Mouse (Mus musculus) right cerebral cortex, postnatal 10 days (tissue): ENCODE measurements around the gene Rb1.
A peak's percentile ranks its signal among the peaks of the same experiment; 100 is the strongest.

Experiments used
- DNase-seq, 2 experiments: peaks; one replicate each; pipeline ENCODE4 v3.0.0; 2021; ENCODE audit warnings: low spot score in 2 of 2

The Rb1 gene

GRCm38 (mm10) chr14:73325456-73326381, at the start of gene Rb1:
Gene Rb1, minus strand, starts transcription at chr14:73325822.
- DNase-seq = peak; percentile 86 to 88

DNA sequence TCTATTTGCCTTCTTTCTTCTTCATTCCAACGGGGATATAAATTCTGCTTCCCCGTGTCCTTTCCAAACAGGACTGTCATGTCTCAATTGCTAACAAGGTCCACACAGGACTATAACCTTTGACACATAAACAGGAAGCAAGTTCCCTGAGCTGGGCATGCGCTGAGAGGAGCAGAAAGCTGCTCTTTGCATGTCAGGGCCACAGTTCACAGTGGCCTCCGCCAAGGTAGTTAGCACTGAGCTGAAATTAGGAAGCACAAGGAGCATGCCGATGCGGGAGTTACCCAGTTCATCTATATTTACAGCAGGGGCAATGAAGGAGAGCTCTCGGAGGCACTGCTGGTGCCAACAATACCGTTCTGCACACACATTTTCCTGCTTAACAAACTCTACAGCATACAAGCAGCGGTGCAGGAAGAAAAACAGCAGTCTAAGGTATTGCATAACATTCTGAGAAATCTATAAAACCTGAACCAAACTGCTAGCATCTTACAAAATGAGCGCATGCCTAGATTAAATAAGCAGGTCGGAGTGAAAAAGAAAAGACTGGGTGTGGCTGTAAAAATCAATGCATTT, 48.8 kb upstream of the Rb1 start:
- no peak for DNase-seq

DNA sequence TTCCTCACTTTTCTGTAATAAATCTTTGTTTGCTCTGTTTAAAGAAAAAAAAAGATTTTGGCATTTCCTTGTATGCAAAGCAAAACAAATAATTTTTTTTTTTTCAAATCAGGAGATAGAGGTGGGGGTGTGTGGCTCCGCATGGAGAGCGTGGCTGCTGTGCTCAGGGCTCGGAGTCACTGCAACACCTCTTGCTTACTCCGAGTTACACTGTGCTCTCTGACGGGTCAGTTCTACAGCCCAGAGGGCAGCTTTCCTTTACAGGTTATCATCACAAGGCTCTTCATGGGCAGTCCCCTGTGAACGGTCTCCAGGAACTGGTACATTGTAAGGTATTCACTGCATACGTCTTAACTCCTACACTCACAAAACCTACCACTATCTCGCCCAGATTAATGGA, 48.0 kb upstream of the Rb1 start:
- no peak for DNase-seq

- no peak for DNase-seq
Measured at GRCm38 (mm10) chr14:73372990-73373389, 47.4 kb upstream of the Rb1 start.

DNA sequence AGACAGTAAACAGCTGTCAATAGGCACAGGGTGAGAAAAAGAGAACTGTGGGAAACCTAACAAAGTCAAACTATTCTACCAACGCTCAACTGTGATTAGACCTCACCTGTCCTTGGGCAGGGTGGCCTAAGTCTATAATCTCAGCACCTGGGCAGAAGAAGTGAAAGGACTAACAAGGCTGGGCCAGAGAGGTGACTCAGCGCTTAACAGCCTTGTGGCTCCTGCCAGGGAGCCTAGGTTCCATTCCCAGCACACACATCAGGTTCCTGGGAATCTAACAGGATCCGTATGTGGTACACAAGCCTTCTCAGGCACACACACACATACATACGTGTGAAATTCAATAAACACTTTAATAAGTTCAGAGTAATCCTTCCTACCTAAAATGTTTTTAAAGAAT, 46.0 kb upstream of the Rb1 start:
- DNase-seq = no peak

DNA sequence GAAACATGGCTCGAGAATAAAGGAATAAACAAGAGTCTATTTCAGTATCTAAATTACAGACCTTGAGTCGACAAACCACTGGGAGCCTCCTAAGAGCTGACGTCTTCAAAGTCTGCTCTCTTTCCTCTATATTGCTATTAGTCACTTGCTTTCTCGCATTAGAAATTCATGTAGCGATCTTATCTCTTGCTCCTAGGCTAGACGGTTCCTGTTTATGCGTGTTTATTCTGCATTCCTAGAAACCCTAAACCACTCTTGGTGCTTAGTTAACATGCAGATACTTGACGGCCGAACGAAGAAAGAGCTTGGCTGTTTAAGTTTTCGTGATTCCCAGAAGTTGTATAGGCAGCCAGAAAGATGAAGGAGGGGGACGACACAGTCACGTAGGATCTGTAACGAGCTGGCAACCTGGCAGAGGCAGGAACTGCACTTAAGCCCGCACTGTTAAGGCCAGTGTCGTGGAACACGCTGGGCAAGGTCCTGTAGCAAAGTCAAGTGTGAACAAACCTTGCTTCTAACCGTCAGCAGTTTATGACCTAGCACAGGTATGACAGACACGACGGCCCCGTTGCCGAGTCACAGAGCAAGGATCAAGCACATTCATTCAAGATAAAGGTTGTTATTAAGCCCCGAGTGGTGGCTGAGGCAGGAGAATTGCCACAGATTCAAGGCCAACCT, 45.2 kb upstream of the Rb1 start:
- no peak for DNase-seq

GRCm38 (mm10) chr14:73370078-73370670, 44.6 kb upstream of the Rb1 start:
- no peak for DNase-seq

DNA sequence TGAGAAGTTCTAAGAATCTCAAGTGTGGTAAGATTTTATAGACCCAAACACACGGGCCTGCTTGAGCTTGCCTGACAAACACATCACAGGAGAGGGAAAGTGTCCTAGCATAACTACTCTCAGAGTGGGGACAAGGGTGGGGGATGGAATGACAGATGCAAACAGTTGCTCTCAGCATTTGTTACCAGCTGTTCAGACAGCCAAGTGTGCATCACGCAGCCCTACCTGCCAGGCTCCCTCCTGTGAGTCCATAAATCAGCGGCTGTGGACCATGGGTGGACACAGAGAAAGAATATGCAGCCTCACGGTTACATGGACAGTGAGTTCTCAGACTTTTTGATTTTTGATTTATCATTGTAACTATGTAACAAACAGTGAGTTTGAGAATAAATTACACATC, 44.0 kb upstream of the Rb1 start:
- DNase-seq = no peak

- no peak for DNase-seq
Measured at GRCm38 (mm10) chr14:73368966-73369365, 43.3 kb upstream of the Rb1 start.

DNA sequence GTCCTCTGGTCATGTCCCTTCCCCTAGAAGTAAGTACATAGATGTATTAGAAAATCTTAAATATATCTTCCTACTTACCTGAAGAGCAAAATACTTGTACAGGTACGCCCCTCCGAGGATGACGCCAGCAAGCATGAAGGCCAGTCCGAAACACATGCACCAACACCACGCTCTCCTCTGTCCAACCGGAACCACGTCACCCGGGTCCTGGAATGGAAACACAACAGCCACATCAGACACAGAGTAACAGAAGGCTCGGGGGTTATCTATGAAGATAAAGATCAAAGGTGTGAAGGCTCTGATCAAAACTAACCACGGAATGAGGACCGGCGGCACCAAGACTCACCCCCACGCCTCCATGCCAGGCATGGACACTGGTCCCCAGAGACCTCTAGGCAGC, 42.6 kb upstream of the Rb1 start:
- DNase-seq = no peak

GRCm38 (mm10) chr14:73366278-73366677, 40.7 kb upstream of the Rb1 start:
- no peak for DNase-seq

DNA sequence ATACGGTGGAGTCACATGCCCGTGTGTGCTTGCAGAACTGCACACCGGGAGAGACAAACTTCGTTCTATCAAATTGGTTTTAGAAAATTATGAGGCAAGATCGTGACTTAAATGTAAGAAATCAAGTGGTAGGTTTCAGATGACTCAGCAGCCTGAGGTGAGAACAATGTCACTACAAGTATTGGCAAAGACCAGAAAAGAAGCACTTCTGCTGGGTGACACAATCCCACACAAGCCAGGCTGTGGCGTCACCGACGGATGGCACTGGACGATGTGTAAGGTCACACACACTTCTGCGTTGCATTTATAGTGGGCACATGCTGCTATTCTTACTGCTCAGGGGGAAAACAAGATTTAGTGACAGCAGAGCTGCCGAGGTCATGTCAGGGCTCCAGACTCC, 38.2 kb upstream of the Rb1 start:
- DNase-seq = no peak

DNA sequence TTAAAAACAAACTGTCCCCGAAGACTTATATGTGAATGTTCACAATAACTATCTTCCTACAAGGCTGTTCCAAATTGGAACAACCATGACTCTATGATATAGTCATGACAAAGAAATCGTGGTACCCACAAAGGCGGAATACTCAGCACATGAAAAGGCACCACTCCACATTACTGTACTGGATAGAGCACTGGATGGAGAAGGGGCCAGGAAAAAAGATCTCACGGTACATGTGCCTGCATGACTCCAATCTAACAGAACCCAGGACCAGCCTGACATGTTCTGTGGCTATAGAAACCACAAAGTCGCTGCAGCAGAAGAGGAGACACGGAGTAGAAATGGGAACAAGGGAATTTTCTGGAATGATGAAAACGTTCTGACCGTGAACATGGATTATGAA, 29.1 kb upstream of the Rb1 start:
- no peak for DNase-seq

DNA sequence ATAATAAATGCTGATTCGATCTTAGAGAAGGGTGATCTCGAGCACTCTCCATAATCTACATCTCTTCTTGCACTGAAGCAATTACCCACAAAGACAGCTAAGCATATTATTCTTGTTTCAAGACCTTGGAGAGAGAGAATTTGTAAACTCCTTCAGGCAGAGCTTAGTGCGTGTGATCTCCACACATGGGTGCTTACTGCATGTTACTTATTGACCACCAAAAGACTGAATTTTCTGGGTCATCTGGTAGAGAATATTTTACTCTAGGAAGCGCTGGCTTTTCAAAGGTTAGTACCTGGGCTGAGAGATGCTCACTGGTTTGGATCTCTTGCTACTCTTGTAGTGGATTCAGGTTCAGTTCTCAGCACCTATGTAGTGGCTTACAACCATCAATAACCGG, 25.5 kb upstream of the Rb1 start:
- DNase-seq = no peak

DNA sequence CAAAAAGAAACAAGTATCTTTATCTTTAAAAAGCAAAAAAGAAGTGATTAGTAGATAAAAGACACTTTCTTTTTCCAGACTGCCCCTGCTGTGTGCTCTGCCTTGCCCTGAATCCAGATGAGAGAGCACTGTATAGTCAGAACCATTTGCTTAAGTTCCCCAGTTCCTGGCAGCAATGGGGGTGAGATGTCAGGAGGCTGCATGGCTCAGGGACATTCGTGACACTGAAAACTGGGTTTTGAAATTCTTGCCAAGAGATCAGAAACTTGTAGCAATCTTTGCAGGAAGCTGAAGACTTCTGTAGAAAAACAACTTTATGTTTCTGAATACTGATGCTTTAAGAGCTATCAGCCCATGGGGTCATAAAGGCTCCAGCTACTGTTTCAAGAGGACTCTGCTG, 24.4 kb upstream of the Rb1 start:
- no peak for DNase-seq

DNA sequence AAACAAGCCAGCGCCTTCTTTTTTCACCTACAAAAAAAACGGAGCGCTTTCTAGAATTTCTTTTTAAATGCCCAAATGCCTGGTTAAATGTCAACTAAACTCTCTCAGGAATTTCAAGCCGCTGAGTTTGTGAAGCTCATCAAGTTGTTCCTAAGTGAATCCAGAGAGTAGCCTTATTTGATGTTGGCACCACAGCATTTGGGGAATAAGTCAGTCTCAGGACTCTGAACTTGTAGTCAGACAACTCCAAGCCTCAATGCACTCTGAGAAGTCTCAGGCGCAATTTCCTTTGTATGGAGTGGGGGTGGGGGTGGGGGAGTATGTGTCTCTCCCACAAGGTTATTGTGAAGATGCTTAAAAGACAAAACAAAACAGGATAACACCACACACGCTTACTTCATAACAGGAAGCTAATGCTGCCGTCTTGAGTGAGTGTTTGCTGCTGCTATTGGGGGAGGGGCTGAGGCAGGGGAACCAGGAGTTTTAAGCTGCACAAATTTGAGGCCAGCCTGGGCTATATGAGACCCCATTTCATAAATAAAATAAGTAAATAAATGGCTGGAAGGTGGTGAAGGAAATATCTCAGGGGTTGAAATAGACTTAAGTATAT, 23.5 kb upstream of the Rb1 start:
- no peak for DNase-seq

DNA sequence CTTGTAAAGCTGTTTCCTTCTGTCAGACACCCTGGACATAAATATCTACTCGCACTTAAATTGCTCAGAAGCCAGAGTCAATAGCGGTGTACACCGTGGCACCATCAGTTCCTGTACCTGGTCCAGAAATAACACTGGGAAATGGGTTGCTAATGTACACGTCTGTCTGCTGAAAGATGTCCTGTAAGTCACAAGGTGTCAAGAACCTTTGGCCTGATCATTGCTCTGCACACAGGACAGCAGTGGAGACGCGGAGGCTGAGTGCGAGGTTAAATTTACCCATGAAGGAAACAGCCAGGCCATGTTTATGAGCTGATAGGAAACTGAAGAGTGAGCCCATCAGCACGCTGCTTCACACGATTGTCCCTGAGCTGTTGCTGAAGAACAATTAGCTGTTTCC, 21.7 kb upstream of the Rb1 start:
- no peak for DNase-seq

DNA sequence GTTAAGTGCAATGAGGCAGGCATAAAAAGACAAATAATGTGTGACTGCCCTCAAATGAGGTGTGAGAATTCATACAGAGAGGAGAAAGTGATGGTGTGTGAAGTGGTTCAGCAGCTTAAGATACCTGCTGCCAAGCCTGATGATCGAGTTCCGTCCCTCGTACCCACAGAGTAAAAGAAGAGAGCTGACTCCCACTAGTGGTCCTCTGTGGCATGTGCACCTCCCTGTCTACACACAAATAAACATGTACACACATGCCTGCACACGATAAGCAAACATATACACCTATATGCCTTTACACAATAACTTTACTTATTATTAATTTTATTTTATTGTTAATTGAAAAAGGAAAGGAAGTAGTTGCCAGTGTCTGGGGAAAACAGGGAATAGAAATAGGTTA, 20.0 kb upstream of the Rb1 start:
- no peak for DNase-seq

GRCm38 (mm10) chr14:73340051-73340755, 14.6 kb upstream of the Rb1 start:
- no peak for DNase-seq

- no peak for DNase-seq
Measured at GRCm38 (mm10) chr14:73339615-73340014, 14.0 kb upstream of the Rb1 start.

DNA sequence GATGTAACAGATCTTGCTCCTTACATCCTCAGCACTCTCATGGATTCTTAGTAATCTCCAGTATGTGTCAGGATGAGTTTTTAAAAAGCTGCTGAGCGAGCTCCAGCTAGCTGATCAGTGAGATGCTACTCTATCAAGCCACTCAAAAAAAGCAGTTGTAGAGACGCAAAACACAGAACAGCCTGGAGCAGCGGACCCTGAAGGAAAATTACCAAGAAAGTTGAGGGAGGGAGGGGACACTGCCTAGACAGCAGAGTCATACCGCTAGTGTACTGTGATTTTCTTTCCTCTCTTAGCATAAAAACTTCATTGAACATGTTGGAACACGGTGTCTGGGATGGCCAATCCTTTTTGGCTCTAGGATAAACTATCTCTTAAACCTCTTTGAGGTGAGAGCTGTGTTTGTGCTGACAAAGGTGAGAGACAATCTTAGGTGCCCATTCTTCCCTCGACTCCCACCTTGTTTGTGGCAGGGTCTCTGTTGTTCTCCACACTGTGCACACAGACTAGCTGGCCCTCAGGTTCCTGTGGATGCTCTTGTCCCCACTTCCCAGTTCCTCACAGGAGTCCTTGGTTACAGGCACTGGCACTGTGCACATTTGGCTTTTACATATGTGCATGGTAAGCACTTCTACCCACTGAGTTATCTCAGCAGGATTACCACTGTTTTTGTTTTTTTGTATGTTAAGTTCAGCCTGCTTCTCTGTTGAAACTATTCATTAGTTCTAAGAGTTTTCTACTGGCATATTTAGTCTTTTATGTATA, 10.9 kb upstream of the Rb1 start:
- DNase-seq = no peak
